Mouse (Mus musculus) CD4-positive, CD25-positive, alpha-beta regulatory T cell, adult 2 months (primary cell): ENCODE measurements at regions not wholly inside any gene's neighbourhood (a gene's known extent, or its start where the extent isn't known, plus 50 kb on each side); places are given as distances from the start of the nearest gene placed in this dataset.

Experiments used
- DNase-seq: peaks from one replicate; pipeline ENCODE4 v3.0.0-alpha.2; 2012; ENCODE audit warnings: low read depth, low spot score

GRCm38 (mm10) chr10:117542351-117542750, 86.9 kb upstream of the Cpm start:
- no peak for DNase-seq

- no peak for DNase-seq
Observed at GRCm38 (mm10) chr10:117541487-117541886, 87.8 kb upstream of the Cpm start.

- DNase-seq, result no peak
Observed at GRCm38 (mm10) chr10:117540747-117541398, 88.4 kb upstream of the Cpm start.

GRCm38 (mm10) chr10:117540112-117540594, 89.1 kb upstream of the Cpm start:
- no peak for DNase-seq

GRCm38 (mm10) chr10:117539532-117539931, 89.8 kb upstream of the Cpm start:
- no peak for DNase-seq

GRCm38 (mm10) chr10:117538725-117539124, 90.6 kb upstream of the Cpm start:
- DNase-seq, result no peak

- no peak for DNase-seq
Observed at GRCm38 (mm10) chr10:117536769-117537599, 92.3 kb upstream of the Cpm start.

- DNase-seq, result no peak
Observed at GRCm38 (mm10) chr10:117535843-117536242, 93.5 kb upstream of the Cpm start.

- no peak for DNase-seq
Observed at GRCm38 (mm10) chr10:117534992-117535719, 94.1 kb upstream of the Cpm start.

GRCm38 (mm10) chr10:117534478-117534877, 94.8 kb upstream of the Cpm start:
- no peak for DNase-seq

- no peak for DNase-seq
Observed at GRCm38 (mm10) chr10:117533541-117534386, 95.5 kb upstream of the Cpm start.

- no peak for DNase-seq
Observed at GRCm38 (mm10) chr10:117532750-117533540, 96.4 kb upstream of the Cpm start.

- peak; percentile 22 for DNase-seq
Observed at GRCm38 (mm10) chr10:117531798-117532747, 97.2 kb upstream of the Cpm start.

GRCm38 (mm10) chr10:117530859-117531602, 98.3 kb upstream of the Cpm start:
- peak; percentile 80 for DNase-seq

- no peak for DNase-seq
Observed at GRCm38 (mm10) chr10:117530007-117530858, 99.1 kb upstream of the Cpm start.

- DNase-seq, result no peak
Observed at GRCm38 (mm10) chr10:117529269-117530006, 99.9 kb upstream of the Cpm start.
